Mouse (Mus musculus): ENCODE results near the gene Pcdh17. TPM values are rescaled to one million over a fixed set of nuclear protein-coding genes. Genes with fewer than 3 reads are reported as not detected.

Pcdh17 gene
- polyA plus RNA-seq, 1 experiment from 2014 or later = 2.5 TPM

GRCm38 (mm10) chr14:84445503-84446410 is 2.4 kb downstream of the Pcdh17 start:
- WGBS = under 1% methylated on average over 59 of the region's 59 CpGs
- Histone ChIP-seq H3K4me1 (peaks cover 30% of the 10 kb centered on the region), H3K27ac (replicated peaks) (no peak overlapping the region), H3K4me3 (peak overlapping the region; percentile 68), H3K9me3 (no peaks in the 10 kb centered on the region), H3K27me3 (replicated peaks) (peaks cover 38% of the 10 kb centered on the region), H3K9ac (peak overlapping the region; percentile 75), H3K36me3 (no peaks in the 10 kb centered on the region), H3K4me2 (peak overlapping the region; percentile 98)
- no peak for ATAC-seq (ENCODE audit: extremely low read depth, insufficient number of reproducible peaks, low FRiP score, low TSS enrichment)

GRCm38 (mm10) chr14:84446411-84446915 is 3.1 kb downstream of the Pcdh17 start:
- H3K4me2 ChIP-seq = peak overlapping the region; percentile 98
- H3K9me3 ChIP-seq = no peaks in the 10 kb centered on the region
- H3K4me1 ChIP-seq = peaks cover 30% of the 10 kb centered on the region
- H3K27me3 ChIP-seq (replicated peaks) = peaks cover 38% of the 10 kb centered on the region
- peak overlapping the region; percentile 75 for H3K9ac ChIP-seq
- no peak for ATAC-seq (ENCODE audit: extremely low read depth, insufficient number of reproducible peaks, low FRiP score, low TSS enrichment)
- WGBS = 6% methylated on average over 37 of the region's 37 CpGs
- H3K27ac ChIP-seq (replicated peaks) = no peak overlapping the region
- no peaks in the 10 kb centered on the region for H3K36me3 ChIP-seq
- H3K4me3 ChIP-seq = peak overlapping the region; percentile 68

- H3K4me3 ChIP-seq = peak overlapping the region; percentile 68
- H3K27ac ChIP-seq (replicated peaks) = no peak overlapping the region
- H3K27me3 ChIP-seq (replicated peaks) = peaks cover 38% of the 10 kb centered on the region
- 8% methylated on average over 45 of the region's 45 CpGs for WGBS
- H3K4me2 ChIP-seq = peak overlapping the region; percentile 98
- H3K9me3 ChIP-seq = no peaks in the 10 kb centered on the region
- peaks cover 30% of the 10 kb centered on the region for H3K4me1 ChIP-seq
- ATAC-seq (ENCODE audit: extremely low read depth, insufficient number of reproducible peaks, low FRiP score, low TSS enrichment) = no peak
- no peaks in the 10 kb centered on the region for H3K36me3 ChIP-seq
- no peak overlapping the region; the same call in 1 of the 2 replicates for H3K9ac ChIP-seq
Observed at GRCm38 (mm10) chr14:84446941-84447641, 3.7 kb downstream of the Pcdh17 start.

GRCm38 (mm10) chr14:84447661-84448380 is 4.5 kb downstream of the Pcdh17 start:
- ATAC-seq (ENCODE audit: extremely low read depth, insufficient number of reproducible peaks, low FRiP score, low TSS enrichment) = no peak
- Histone ChIP-seq H3K4me1 (peaks cover 30% of the 10 kb centered on the region), H3K4me2 (peak overlapping the region; percentile 98), H3K27ac (replicated peaks) (no peak overlapping the region), H3K9ac (peak overlapping the region; percentile 62), H3K4me3 (peak overlapping the region; percentile 68), H3K36me3 (no peaks in the 10 kb centered on the region), H3K27me3 (replicated peaks) (peaks cover 38% of the 10 kb centered on the region), H3K9me3 (no peaks in the 10 kb centered on the region)
- 4% methylated on average over 45 of the region's 45 CpGs for WGBS

- peaks cover 38% of the 10 kb centered on the region for H3K27me3 ChIP-seq (replicated peaks)
- 4% methylated on average over 15 of the region's 15 CpGs for WGBS
- ATAC-seq (ENCODE audit: extremely low read depth, insufficient number of reproducible peaks, low FRiP score, low TSS enrichment) = no peak
- peak overlapping the region; percentile 68 for H3K4me3 ChIP-seq
- H3K36me3 ChIP-seq = no peaks in the 10 kb centered on the region
- peak overlapping the region; percentile 62 for H3K9ac ChIP-seq
- no peak overlapping the region for H3K27ac ChIP-seq (replicated peaks)
- no peaks in the 10 kb centered on the region for H3K9me3 ChIP-seq
- peaks cover 30% of the 10 kb centered on the region for H3K4me1 ChIP-seq
- peak overlapping the region; percentile 98 for H3K4me2 ChIP-seq
Observed at GRCm38 (mm10) chr14:84448381-84448771, 5.0 kb downstream of the Pcdh17 start.

- ATAC-seq (ENCODE audit: extremely low read depth, insufficient number of reproducible peaks, low FRiP score, low TSS enrichment) = no peak
Observed at GRCm38 (mm10) chr14:84454074-84454845, 10.9 kb downstream of the Pcdh17 start.

GRCm38 (mm10) chr14:84475491-84475890 is 32.1 kb downstream of the Pcdh17 start:
- no peak overlapping the region for H3K27ac ChIP-seq (replicated peaks)
- H3K4me2 ChIP-seq = no peak overlapping the region
- no peak overlapping the region for H3K4me3 ChIP-seq
- H3K9me3 ChIP-seq = no peaks in the 10 kb centered on the region
- no peak for ATAC-seq (ENCODE audit: extremely low read depth, insufficient number of reproducible peaks, low FRiP score, low TSS enrichment)
- no peaks in the 10 kb centered on the region for H3K27me3 ChIP-seq (replicated peaks)
- no peaks in the 10 kb centered on the region for H3K4me1 ChIP-seq
- no peak overlapping the region for H3K9ac ChIP-seq
- H3K36me3 ChIP-seq = no peaks in the 10 kb centered on the region
- 74% methylated on average over 1 of the region's 1 CpGs for WGBS

More at GRCm38 (mm10) chr14:84454074-84454845, 10.9 kb downstream of the Pcdh17 start:
- Histone ChIP-seq H3K27ac (replicated peaks) (no peak overlapping the region), H3K36me3 (no peaks in the 10 kb centered on the region), H3K4me3 (no peak overlapping the region), H3K9ac (no peak overlapping the region), H3K9me3 (no peaks in the 10 kb centered on the region), H3K4me1 (no peaks in the 10 kb centered on the region), H3K27me3 (replicated peaks) (0 out of 2 replicates have a peak, but pooled peaks cover 3% of the 10 kb centered on the region), H3K4me2 (no peak overlapping the region)
- 64% methylated on average over 4 of the region's 4 CpGs for WGBS

GRCm38 (mm10) chr14:84476336-84476735 is 33.0 kb downstream of the Pcdh17 start:
- WGBS = 77% methylated on average over 8 of the region's 8 CpGs
- Histone ChIP-seq H3K4me2 (no peak overlapping the region), H3K27me3 (replicated peaks) (no peaks in the 10 kb centered on the region), H3K4me3 (no peak overlapping the region), H3K9me3 (no peaks in the 10 kb centered on the region), H3K36me3 (no peaks in the 10 kb centered on the region), H3K4me1 (no peaks in the 10 kb centered on the region), H3K27ac (replicated peaks) (no peak overlapping the region), H3K9ac (no peak overlapping the region)
- ATAC-seq (ENCODE audit: extremely low read depth, insufficient number of reproducible peaks, low FRiP score, low TSS enrichment) = no peak

- ATAC-seq (ENCODE audit: extremely low read depth, insufficient number of reproducible peaks, low FRiP score, low TSS enrichment) = no peak
- H3K4me1 ChIP-seq = no peaks in the 10 kb centered on the region
Observed at GRCm38 (mm10) chr14:84476906-84477305, 33.5 kb downstream of the Pcdh17 start.

GRCm38 (mm10) chr14:84477411-84477810 is 34.0 kb downstream of the Pcdh17 start:
- ATAC-seq (ENCODE audit: extremely low read depth, insufficient number of reproducible peaks, low FRiP score, low TSS enrichment) = no peak
- Histone ChIP-seq H3K9ac (no peak overlapping the region), H3K4me2 (no peak overlapping the region), H3K9me3 (no peaks in the 10 kb centered on the region), H3K27ac (replicated peaks) (no peak overlapping the region), H3K36me3 (no peaks in the 10 kb centered on the region), H3K27me3 (replicated peaks) (no peaks in the 10 kb centered on the region), H3K4me1 (no peaks in the 10 kb centered on the region), H3K4me3 (no peak overlapping the region)
- WGBS = 61% methylated on average over 13 of the region's 13 CpGs

More at GRCm38 (mm10) chr14:84476906-84477305, 33.5 kb downstream of the Pcdh17 start:
- Histone ChIP-seq H3K4me3 (no peak overlapping the region), H3K4me2 (no peak overlapping the region), H3K27me3 (replicated peaks) (no peaks in the 10 kb centered on the region), H3K36me3 (no peaks in the 10 kb centered on the region), H3K9me3 (no peaks in the 10 kb centered on the region), H3K9ac (no peak overlapping the region), H3K27ac (replicated peaks) (no peak overlapping the region)
- WGBS = 80% methylated on average over 4 of the region's 4 CpGs
